Mouse (Mus musculus) bone marrow macrophage, adult 2 months (primary cell): ENCODE measurements around the gene Nid2.

Experiments used
- CTCF ChIP-seq: IDR thresholded peaks from 2 replicates; pipeline ENCODE4 v1.5.1; 2012; ENCODE audit warnings: low read depth, mild to moderate bottlenecking, low read length, moderate library complexity
- POLR2A ChIP-seq: IDR thresholded peaks from 2 replicates; pipeline ENCODE4 v1.6.1; 2012; ENCODE audit warnings: mild to moderate bottlenecking, low read depth, low read length, borderline replicate concordance

- no peak for TF ChIP-seq POLR2A
- TF ChIP-seq CTCF, result no peak
Measured at GRCm38 (mm10) chr14:19860281-19860680, 109.2 kb downstream of the Nid2 start.
